Mouse (Mus musculus) intestine, embryonic 14.5 days (tissue): ENCODE data around the gene Crabp2. TPM values are rescaled to one million over a fixed set of nuclear protein-coding genes. Genes with fewer than 3 reads are reported as not detected.
A peak's percentile ranks its signal among the peaks of the same experiment; 100 is the strongest.
"Not testable (repeated sequence)": the region's sequence is repeated elsewhere in the genome, so short reads cannot be mapped to it uniquely, and the experiment has no call there.

Experiments
- ATAC-seq: fragments of 200-750 bp; cut with Nextera tagmentation; replicated peaks from 2 replicates; pipeline ENCODE4 v1.8.0; 2017; ENCODE audit warnings: low read depth, moderate number of reproducible peaks, moderate TSS enrichment, moderate library complexity; ENCODE audit not compliant: low FRiP score, low TSS enrichment
- DNase-seq: peaks from one replicate; pipeline ENCODE4 v3.0.0-alpha.2; 2018; ENCODE audit warnings: low spot score
- H3K27ac ChIP-seq: fragments of 300-500 bp; sonication (generic); 2 replicates; pipeline ENCODE4 v1.5.1; 2014; ENCODE audit warnings: low read depth, mild to moderate bottlenecking, control low read depth
- H3K27me3 ChIP-seq: fragments of 300-500 bp; sonication (generic); replicated peaks from 2 replicates; pipeline ENCODE4 v1.6.1; 2014; ENCODE audit warnings: low read length, control low read depth; ENCODE audit not compliant: control insufficient read depth, insufficient read depth
- H3K36me3 ChIP-seq: fragments of 300-500 bp; sonication (generic); 2 replicates; pipeline ENCODE4 v1.6.1; 2014; ENCODE audit warnings: low read length, control low read depth; ENCODE audit not compliant: control insufficient read depth, insufficient read depth
- H3K4me1 ChIP-seq: fragments of 300-500 bp; sonication (generic); replicated peaks from 2 replicates; pipeline ENCODE4 v1.6.1; 2014; ENCODE audit warnings: low read length, control low read depth, mixed read lengths; ENCODE audit not compliant: control insufficient read depth, insufficient read depth
- H3K4me2 ChIP-seq: fragments of 300-500 bp; sonication (generic); 2 replicates; pipeline ENCODE4 v1.6.1; 2014; ENCODE audit warnings: low read length
- H3K4me3 ChIP-seq: fragments of 300-500 bp; sonication (generic); 2 replicates; pipeline ENCODE4 v1.5.1; 2014; ENCODE audit warnings: low read depth, low read length, control low read depth, mixed read lengths
- H3K9ac ChIP-seq: fragments of 300-500 bp; sonication (generic); 2 replicates; pipeline ENCODE4 v1.6.1; 2014; ENCODE audit warnings: mild to moderate bottlenecking, low read length
- H3K9me3 ChIP-seq: fragments of 300-500 bp; sonication (generic); 2 replicates; pipeline ENCODE4 v1.6.1; 2016; ENCODE audit warnings: low read length, control low read depth; ENCODE audit not compliant: control insufficient read depth
- WGBS: fragments of 180-500 bp; shearing (Covaris S2); extraction: QIAGEN DNeasy Blood & Tissue Kit; methylation state at CpG from one replicate; pipeline ENCODE4 v1.1.7; 2014; 5-methylcytosine and 5-hydroxymethylcytosine counted together
- polyA plus RNA-seq: library from polyadenylated mRNA; unstranded; fragments of >200 nt; fragmentation: Nextera tagmentation; extraction: Ambion mirVana; gene quantifications from 2 replicates; pipeline ENCODE4 v1.2.1, GENCODE M21; 2014

Gene Crabp2
- polyA plus RNA-seq = 9.7 and 14.4 TPM in 2 replicates

- Histone ChIP-seq H3K27ac (no peak within 1 kb of the TSS), H3K9ac (peak within 1 kb of the TSS; percentile 36; the same call in 1 of the 2 replicates), H3K4me1 (peaks cover 50% of the 10 kb centered on the region), H3K27me3 (peaks cover 27% of the 10 kb centered on the region), H3K4me3 (peak within 1 kb of the TSS; percentile 20), H3K4me2 (peak within 1 kb of the TSS; percentile 63), H3K36me3 (no peaks in the 10 kb centered on the region), H3K9me3 (no peaks in the 10 kb centered on the region)
- ATAC-seq (no peak; the same call in 1 of the 2 replicates), DNase-seq (peak; percentile 72)
- 4% methylated on average over 35 of the region's 35 CpGs for WGBS
Observed at GRCm38 (mm10) chr3:87948378-87949265, at the start of gene Crabp2. Gene Crabp2, plus strand, starts transcription at chr3:87948666.

DNA sequence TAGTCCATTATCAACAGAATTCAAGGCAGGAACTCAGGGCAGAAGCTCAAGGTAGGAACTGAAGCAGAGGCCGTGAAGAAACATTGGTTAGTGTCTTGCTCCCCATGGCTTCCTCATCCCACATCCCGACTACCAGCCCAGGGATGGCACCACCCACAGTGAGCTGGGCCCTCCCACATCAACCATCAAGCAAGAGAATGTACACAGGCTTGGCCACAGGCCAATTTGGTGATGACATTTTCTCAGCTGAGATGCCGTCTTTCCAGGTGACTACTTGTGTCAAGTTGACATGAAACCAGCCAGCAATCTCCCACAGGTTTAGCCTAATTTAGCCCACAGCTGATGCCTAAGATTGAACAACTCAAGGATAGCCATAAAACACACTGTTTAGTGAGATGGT, 49.2 kb upstream of the Crabp2 start:
- 69% methylated on average over 3 of the region's 3 CpGs for WGBS

DNA sequence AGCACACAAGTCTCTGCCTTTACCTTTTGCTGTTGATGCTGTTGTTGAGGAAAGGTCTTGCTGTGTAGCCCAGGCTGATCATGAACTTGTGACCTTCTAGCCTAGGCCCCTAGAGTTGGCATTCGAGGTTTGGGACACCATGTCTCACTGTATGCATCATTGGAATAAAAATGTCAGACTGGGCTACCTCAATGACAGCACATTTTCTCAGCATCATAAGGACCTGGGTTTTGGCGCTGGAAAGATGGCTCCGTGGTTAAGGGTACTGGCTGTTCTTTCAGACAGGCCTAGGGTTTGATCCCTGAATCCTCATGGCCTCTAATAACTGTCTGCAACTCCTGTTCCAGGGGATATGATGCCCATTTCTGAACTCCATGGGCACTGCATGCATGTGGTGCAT, 48.7 kb upstream of the Crabp2 start:
- 84% methylated on average over 3 of the region's 3 CpGs for WGBS
- H3K4me2 ChIP-seq = no peak overlapping the region
- no peak overlapping the region for H3K4me3 ChIP-seq
- no peaks in the 10 kb centered on the region for H3K9me3 ChIP-seq
- H3K4me1 ChIP-seq = no peaks in the 10 kb centered on the region
- no peak overlapping the region for H3K27ac ChIP-seq
- H3K36me3 ChIP-seq = no peaks in the 10 kb centered on the region
- H3K27me3 ChIP-seq = no peaks in the 10 kb centered on the region
- H3K9ac ChIP-seq = no peak overlapping the region
- ATAC-seq (no peak), DNase-seq (no peak)

More for the DNA sequence above, 49.2 kb upstream of the Crabp2 start:
- H3K4me3 ChIP-seq = no peak overlapping the region
- no peaks in the 10 kb centered on the region for H3K36me3 ChIP-seq
- H3K4me1 ChIP-seq = no peaks in the 10 kb centered on the region
- ATAC-seq (no peak), DNase-seq (no peak)
- H3K9ac ChIP-seq = no peak overlapping the region
- no peak overlapping the region for H3K27ac ChIP-seq
- no peaks in the 10 kb centered on the region for H3K9me3 ChIP-seq
- no peaks in the 10 kb centered on the region for H3K27me3 ChIP-seq
- no peak overlapping the region for H3K4me2 ChIP-seq

- Histone ChIP-seq H3K4me2 (no peak overlapping the region), H3K9me3 (no peaks in the 10 kb centered on the region), H3K4me3 (no peak overlapping the region), H3K36me3 (no peaks in the 10 kb centered on the region), H3K27ac (no peak overlapping the region), H3K27me3 (no peaks in the 10 kb centered on the region), H3K4me1 (no peaks in the 10 kb centered on the region), H3K9ac (no peak overlapping the region)
- ATAC-seq (no peak), DNase-seq (no peak)
- 43% methylated on average over 1 of the region's 1 CpGs for WGBS
Observed at GRCm38 (mm10) chr3:87901036-87901624, 47.3 kb upstream of the Crabp2 start.

DNA sequence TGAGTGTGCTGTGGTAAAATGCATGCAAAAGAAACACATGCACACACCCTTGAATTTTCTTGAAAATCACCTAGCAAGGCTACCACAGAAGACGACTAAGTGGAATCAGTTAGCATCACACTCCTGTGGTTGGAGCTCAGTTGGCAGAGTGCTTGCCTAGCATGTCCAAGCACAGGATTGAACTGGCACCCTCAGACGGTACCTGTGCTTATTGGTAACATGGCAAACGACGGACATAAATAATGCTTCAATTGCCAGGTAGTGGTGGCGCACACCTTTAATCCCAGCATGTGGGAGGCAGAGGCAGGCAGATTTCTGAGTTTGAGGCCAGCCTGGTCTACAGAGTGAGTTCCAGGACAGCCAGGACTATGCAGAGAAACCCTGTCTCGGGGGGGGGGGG, 46.5 kb upstream of the Crabp2 start:
- H3K9me3 ChIP-seq, H3K27ac ChIP-seq, DNase-seq, H3K4me1 ChIP-seq, H3K9ac ChIP-seq, H3K4me2 ChIP-seq, ATAC-seq, H3K4me3 ChIP-seq, H3K27me3 ChIP-seq, H3K36me3 ChIP-seq: not testable (repeated sequence)
- 90% methylated on average over 5 of the region's 6 CpGs for WGBS

DNA sequence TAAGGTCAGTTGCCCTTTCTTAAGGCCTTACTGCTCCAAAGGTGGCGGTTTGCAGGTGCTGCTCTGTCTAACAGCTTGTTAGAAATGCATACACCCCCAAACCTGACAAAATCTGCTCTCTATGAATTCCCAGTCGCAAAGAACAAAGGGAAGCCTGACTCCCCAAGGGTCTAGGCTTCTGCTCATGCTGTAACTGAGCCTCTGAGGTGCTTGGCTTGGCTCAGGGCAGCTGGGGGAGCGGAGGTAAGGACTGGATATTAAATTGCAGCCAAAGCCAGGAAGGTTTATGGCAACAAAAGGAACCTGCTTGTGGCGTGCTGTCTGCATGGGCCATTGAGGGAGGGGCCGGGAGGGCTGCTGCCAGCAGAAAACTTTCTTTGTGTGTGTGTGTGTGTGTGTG, 44.6 kb upstream of the Crabp2 start:
- no peak overlapping the region for H3K27ac ChIP-seq
- no peak overlapping the region for H3K4me2 ChIP-seq
- no peak overlapping the region for H3K4me3 ChIP-seq
- no peaks in the 10 kb centered on the region for H3K36me3 ChIP-seq
- 48% methylated on average over 5 of the region's 5 CpGs for WGBS
- no peaks in the 10 kb centered on the region for H3K27me3 ChIP-seq
- H3K9ac ChIP-seq = no peak overlapping the region
- peaks cover 13% of the 10 kb centered on the region for H3K4me1 ChIP-seq
- H3K9me3 ChIP-seq = no peaks in the 10 kb centered on the region
- no peak for DNase-seq
- ATAC-seq = no peak

- Histone ChIP-seq H3K9ac (peak within 1 kb of the TSS; percentile 90), H3K4me1 (peaks cover 32% of the 10 kb centered on the region), H3K4me3 (peak within 1 kb of the TSS; percentile 80), H3K9me3 (no peaks in the 10 kb centered on the region), H3K27me3 (no peaks in the 10 kb centered on the region), H3K4me2 (peak within 1 kb of the TSS; percentile 78), H3K27ac (peak within 1 kb of the TSS; percentile 92), H3K36me3 (no peaks in the 10 kb centered on the region)
- WGBS = under 1% methylated on average over 57 of the region's 57 CpGs
- ATAC-seq (peak; percentile 92), DNase-seq (peak; percentile 90)
Observed at GRCm38 (mm10) chr3:87905880-87906485, 42.5 kb upstream of the Crabp2 start, which contains the start of gene Hdgf. Gene Hdgf, plus strand, starts transcription at chr3:87906321.

DNA sequence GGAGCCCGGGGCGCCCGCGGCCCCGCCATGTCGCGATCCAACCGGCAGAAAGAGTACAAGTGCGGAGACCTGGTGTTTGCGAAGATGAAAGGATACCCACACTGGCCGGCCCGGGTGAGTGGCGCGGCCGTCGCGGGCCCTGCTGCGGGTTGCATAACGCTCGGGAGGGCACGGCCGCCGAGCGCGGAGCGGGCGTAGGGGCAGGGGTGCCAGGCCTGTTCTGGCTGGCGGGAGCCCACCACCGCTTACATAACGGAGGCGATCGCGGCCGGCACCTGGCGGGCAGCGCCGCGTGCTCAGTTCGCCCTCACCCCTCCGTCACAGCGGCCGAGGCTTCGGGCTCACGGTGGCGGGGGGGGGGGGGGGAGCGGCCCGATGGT, 41.9 kb upstream of the Crabp2 start:
- H3K4me1 ChIP-seq = peaks cover 36% of the 10 kb centered on the region
- H3K9ac ChIP-seq = peak overlapping the region; percentile 90
- peak overlapping the region; percentile 80 for H3K4me3 ChIP-seq
- ATAC-seq = peak; percentile 17; the same call in 1 of the 2 replicates
- H3K27ac ChIP-seq = peak overlapping the region; percentile 92
- peak overlapping the region; percentile 78 for H3K4me2 ChIP-seq
- no peaks in the 10 kb centered on the region for H3K9me3 ChIP-seq
- no peaks in the 10 kb centered on the region for H3K36me3 ChIP-seq
- WGBS = 0% methylated on average over 39 of the region's 47 CpGs
- H3K27me3 ChIP-seq = no peaks in the 10 kb centered on the region
- DNase-seq = peak; percentile 74
